Mouse (Mus musculus) neutrophil, adult 5-6 weeks (primary cell): ENCODE results near the gene Btbd16. TPM values are rescaled to one million over a fixed set of nuclear protein-coding genes. Genes with fewer than 3 reads are reported as not detected.
A peak's percentile ranks its signal among the peaks of the same experiment; 100 is the strongest.

Experiments
- ATAC-seq: fragments of 151-379, 151-347 bp; 2 replicates; pipeline ENCODE4 v1.8.0; 2017; ENCODE audit warnings: mild to moderate bottlenecking, moderate TSS enrichment; ENCODE audit not compliant: insufficient number of reproducible peaks, poor library complexity, low FRiP score, severe bottlenecking; ENCODE audit errors: extremely low read depth
- total RNA-seq: library from RNA; stranded (forward); fragments of 200-1000 nt; gene quantifications from 2 replicates; pipeline ENCODE4 v1.2.3, GENCODE M21; 2017

The Btbd16 gene
- total RNA-seq, 1 experiment from 2014 or later, result not detected

DNA sequence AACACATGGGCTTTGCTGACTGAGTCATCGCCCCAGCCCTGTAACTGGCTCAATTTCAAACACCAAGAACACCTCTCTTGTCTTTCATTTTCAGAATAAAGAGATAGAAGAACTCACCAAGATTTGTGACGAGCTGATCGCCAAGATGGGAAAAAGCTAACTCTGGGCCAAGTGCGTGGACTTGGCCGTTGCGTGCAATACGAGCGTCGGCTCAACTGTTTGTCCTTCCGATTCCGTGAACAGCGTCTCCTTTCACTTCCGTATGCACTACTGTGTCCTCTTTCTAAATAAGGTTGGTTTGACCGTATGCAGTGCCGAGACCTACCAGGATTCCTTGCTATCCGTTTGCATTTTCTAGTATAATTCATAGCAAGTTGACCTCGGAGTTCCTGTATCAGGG is 9.7 kb upstream of the Btbd16 start:
- ATAC-seq, result no peak

DNA sequence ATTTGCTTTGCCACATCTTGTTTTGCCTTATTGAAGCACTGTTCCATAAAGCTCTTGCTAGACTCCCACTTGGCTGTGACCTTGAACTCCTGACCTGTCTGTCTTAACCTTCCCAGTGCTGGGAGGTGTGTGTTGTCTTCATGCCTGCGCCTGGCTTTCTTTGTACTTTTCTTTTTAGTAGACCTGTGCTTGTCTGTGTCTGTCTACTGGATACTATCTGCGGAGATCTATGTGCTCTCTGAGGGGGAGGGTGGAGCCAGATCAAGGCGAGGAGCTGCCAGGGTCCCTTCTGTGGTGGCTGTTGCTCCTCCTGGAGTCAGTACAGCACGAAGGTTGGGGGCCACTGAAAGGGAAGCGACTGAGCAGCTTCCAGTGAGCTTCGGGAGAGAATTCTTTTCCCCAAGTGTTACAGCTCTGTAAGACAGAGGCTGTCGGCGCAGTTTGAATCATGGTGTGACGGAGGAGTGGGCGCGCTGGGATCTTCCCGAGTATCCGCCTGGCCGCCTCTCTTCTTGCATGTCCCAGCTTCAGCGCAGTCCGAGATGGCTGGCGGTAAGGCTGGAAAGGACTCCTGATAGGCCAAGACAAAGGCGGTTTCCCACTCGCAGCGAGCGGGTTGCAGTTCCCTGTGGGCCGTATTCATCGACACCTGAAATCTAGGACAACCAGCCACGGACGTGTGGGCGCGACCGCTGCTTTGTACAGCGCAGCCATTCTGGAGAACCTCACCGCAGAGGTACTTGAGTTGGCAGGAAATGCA is 7.3 kb upstream of the Btbd16 start:
- no peak for ATAC-seq

DNA sequence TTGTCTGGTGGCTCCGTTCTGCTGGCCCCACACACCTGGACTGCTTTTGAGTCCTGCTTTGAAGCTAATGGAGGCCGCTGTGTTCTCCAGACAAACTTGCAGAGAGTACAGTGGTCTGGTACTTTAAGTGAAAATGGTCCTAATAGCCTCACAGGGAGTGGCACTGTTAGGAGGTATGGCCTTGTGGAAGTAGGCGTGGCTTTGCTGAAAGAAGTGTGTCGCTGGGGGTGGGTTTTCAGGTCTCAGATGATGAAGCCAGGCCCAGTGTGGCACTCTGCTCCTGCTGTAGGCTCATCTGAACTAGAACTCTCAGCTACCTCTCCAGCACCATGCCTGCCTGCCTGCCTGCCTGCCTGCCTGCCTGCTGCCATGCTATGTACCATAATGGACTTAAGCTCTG is 5.7 kb upstream of the Btbd16 start:
- ATAC-seq, result no peak

DNA sequence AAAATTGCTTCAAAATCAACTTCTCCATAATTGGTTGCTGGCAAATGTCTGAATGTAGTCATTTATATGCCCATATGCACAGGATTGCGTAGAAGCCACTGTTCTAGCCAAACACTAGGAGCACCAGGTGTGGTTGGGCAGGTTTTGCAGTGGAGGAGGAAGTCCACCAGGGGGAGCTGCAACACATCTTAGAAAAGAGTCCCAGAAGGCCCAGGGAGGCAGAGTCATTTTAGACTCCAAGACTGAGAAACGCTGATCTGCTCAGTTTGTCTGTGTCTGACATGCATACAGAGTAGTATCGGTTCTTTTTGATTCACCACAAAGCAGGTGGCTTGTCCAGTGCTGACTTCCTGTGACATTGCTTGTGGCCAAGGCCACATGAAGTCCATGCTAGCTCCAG is 3.2 kb upstream of the Btbd16 start:
- ATAC-seq, result peak; percentile 58; the same call in 1 of the 2 replicates

DNA sequence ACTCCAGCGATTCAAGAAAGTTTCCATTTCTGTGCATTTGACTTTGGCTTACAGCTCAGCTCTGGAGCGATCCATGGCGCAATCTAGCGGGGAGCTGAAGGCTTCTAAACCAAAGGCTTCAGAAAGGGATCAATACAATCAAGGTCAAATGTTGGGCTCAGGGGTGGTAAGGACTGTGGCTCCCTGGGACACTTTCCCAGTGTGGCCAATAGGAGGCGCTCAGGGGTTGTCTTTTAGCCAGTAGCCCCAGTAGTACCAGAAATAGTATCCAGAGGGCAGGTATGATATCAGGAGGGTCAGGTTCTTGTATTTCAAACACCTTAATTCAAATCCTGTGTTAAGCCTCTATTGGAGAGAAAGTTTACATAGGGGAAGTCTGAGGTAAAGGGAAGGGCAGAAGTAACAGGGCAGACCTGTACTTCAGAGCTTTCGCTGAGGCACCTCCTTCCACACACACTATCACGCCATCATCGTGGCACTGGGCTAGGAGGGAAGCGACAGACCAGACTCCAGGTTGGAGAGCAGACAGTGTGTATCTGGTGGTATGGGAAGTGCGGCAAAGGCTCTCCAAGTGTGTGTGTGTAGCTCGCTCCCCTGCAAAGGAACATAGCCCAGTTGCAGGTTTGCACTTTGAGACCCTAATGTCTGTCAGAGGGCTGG is 568 bp upstream of the Btbd16 start:
- ATAC-seq, result 0 out of 2 replicates have a peak, but pooled peaks have one; percentile 45

DNA sequence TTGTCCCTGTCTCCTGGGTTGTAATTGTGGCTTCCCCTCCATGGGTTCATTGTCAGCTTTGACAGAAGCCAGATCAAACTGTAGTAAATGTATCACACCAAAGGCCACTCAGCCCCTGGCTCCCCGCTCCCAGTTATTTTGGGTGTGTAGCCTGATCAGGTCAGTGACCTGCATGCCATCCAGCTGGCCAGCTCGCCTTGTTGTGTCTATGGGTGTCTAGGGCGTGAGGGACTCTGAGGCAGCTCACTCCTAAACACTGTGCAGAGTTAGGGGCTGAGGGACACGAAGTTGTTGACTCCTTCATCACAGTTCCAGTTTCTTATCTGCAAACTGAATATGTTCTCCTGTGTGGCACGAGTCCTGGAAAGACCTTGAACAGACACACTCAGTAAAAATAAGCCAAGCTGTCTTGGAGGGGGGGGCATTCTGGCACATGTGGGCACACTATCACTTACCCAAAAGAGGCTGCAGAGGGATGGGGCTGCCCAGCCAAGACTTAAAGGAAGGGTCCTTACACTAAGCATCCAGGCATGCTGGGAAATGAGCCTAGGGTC is 7.1 kb downstream of the Btbd16 start:
- ATAC-seq, result no peak

DNA sequence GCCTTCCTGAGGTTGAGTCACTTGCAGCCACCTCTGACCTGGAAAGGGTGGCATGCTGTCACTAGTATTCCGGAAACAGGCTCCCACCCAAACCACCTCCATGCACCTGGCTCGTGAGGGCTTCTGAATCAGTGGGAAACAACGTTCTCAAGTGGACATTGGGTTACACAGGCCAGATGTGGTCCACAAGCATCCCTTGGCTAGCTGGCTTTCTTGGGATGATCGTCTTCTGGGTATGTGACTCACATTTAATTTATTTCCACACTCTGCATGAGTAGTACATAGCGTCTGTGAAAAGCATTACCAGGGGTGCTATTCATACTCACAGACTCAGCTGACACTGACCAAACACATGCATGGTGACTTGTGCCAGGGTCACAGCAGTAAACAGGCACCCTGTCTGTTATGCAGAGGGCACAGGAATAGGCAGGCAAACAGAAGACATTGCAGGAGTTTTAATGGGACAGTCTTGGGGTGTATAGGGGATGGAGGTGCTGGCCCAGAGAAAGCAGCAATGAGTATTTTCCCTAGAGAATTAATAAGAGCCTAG is 8.7 kb downstream of the Btbd16 start:
- no peak for ATAC-seq

DNA sequence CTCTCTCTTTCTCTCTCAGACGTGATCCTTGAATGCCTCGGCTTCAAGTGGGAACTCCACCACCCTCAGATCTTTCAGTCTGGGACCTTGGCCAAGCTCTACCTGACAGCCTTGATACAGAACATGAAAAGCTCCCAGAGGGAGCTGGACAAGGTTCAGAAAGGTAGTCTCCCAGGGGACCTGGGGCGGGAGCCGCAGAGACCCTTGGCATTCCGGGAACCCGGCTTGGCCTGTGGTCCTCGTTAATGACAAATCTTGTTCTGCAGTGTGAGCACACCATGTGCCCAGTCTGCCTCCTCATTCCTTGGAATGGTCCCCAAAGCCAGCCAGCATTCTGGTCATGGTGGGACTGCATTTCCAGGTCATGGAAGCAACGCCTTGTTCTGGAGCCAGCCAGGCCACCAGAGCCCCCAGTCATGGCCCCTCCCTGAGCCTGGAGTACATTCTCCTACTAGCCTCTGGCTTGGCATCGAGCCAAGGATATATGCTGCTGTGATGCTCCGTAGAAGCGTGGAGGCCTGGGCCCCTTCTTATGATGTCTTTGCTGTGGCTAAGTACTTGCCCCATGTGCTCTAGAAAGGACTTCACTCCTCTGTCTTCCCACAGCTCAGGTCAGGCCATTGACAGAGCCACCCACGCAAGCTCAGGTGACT is 12.2 kb downstream of the Btbd16 start:
- no peak for ATAC-seq

DNA sequence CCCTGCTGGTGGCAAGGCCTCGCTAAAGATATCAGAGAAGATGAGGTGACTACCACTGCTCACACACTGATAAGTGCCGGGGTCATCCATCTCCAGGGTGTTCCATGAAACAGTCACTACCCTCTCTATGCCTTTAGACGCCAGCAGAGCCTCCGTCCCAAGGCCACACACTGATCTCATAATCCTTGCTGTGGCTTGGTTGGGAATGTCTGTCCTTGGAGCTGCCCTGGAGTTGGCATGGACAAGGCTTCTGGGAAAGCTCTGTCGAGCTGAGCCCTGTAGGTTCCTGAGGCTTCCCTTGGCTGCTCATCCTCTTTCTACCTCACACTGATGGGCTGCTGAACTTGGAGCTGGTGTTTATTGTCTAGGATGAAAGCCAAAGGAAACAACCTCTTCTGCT is 12.8 kb downstream of the Btbd16 start:
- ATAC-seq, result no peak

DNA sequence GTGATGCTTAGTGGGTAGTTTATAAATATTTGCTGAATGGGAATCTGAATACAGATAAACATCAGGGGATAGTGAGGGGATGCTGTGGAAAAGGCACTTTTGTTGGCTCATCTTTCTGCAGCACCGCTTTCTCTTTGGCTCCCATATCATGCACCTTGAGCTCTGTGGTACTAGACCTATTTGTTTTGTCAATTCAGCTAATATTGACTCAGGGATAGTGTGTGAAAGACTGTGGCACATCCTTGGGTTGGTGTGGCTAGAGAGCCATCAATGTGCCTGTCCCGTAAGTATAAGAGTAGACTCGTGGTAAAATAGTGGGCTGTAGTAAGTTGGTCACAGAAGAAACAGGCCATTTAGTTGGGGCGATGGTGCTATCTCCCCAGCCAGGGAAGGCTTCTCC is 13.7 kb downstream of the Btbd16 start:
- ATAC-seq, result no peak

DNA sequence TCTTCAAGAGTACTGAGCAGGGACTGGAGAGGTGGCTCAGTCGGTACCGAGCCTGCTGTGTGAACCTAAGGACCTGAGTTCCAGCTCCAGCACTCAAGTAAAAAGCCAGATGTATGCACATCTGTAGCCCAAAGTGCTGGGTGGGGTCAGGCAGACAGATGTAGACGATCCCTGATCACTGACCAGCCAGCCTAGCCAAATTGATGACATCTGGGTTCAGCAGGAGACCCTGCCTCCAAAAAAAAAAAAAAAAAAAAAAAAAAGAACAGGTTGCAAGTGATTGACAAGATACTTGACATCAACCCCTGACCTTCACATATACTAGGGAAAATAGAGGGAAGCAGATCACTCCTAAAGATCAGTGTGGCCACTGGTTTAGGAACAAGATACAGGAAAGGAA is 15.1 kb downstream of the Btbd16 start:
- ATAC-seq, result no peak

DNA sequence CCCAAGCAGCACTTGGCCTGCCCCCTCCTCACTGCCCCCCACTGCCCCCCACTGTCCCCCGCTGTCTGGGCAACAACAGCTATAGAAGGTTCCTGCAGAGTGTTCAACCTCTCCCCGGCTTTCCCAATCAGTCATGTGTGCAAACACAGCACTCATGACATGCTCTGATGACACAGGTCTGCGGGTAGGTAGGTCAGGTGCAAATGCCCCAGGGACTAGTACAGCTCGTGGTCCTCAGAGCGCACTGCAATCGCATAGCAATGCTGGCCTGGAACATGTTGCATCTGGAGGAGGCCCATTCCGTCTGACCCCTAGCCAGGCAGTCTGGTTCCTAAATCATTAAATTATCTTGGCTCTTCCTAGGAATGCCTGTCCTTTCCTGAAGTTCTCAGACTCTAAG is 15.6 kb downstream of the Btbd16 start:
- ATAC-seq, result no peak

DNA sequence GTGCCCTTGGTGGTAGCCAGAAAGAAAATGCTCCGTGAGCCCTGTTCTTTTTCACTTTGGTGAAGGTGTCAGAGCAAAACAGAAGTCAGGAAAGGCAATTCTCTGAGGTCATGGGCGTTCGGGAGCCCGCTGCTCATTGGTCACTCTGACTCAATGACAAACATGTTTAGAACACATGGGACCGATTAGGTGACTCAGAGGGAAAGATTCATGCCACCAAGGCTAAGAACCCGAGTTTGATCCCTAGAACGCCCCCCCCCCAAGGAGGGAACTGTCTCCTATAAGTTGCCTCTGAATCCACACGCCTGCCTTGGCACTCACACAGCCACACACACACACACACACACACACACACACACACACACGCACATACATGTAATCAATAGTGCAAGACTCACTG is 19.8 kb downstream of the Btbd16 start:
- ATAC-seq, result no peak

DNA sequence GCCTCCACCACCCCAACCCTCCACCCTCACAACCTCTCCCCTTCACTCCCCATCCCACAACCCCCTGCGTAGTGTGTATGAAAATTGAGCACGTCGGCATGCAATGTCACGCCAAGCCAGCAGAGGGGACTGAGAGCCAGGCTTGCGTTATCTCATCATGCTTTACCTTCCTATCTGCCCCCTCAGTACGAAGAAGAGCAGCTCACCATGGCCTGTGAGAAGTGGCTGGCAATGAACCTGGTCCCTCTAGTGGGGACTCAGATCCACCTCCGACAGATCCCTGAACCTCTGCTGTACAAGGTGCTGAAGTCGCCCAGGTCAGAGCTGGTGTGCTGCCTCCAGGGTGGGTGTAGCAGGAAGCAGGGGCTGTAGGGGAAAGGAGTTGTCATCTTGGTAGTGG is 22.9 kb downstream of the Btbd16 start:
- ATAC-seq, result no peak

DNA sequence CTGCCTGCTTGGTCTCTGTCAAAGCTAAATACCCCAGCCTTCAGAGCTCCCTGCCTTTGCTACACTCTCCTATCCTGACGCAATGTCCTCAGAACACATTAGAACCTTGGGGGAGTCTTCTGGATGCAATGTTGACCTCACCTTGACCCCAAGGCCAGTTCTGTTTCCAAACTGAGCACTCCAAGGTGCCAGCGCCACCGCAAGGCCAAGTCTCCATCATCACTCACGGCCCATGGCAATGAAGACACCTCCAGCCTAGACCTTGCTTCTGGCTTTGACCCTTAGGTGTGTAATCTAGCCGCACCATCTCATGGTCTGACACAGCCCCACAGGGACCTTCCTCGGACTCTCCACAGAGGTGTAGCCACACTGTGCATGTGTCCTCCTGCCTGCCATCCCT is 23.7 kb downstream of the Btbd16 start:
- no peak for ATAC-seq

DNA sequence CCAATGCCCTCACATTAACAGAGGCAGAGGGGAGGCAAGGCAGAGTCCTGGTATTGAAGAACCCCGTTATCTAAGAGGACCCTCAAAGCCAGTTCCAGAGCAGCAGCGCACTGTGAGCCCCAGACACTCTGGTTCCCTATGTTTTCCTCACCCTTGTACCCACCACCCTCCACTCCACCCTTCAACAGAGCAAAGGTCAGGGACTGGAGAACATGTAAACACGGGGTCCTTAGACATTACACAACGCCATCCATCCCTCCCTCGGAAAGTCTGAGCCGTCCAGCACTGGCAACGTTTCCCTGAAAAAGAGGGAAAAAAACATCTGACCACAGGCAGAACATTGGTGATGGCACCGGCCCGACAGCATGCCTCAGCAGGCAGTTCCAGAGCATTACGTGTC is 25.5 kb downstream of the Btbd16 start:
- no peak for ATAC-seq

DNA sequence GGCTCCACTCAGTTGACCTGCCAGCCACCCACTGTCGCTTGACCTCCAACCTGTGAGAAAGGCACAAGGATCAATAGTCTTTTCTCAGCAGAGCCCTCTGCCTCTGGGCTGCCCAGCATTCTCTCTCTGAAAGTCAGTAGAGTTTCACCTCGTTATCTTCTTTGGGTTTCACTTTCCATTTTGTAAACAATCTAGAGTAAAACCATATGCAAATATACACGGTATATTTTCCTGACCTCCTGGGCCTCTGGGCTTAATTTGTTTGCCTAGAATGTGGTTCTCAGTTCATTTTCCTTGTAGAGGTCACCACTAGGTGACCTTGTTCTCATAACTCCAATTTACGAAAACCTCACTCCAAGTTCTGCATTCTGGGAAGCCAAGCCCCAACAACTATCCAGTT is 26.8 kb downstream of the Btbd16 start:
- peak; percentile 34; the same call in 1 of the 2 replicates for ATAC-seq

DNA sequence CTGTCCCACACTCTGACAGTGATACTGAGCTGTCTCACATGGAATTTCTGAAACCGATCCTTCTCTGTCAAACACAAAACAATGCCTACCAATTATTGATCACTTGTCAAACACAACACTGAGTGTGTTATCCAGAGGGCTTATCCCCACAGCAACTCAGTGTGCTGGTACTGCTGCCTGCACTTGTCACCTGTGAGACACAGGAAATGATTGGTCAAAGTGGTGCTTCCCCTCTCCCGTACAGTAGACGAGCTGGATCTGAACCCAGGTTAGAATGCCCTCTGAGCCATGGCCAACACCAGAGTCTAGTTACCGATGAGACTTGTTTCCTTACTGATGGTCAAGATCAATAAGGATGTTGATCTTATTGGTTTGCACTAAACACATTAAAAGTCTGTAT is 27.9 kb downstream of the Btbd16 start:
- ATAC-seq, result 0 out of 2 replicates have a peak, but pooled peaks have one; percentile 20

DNA sequence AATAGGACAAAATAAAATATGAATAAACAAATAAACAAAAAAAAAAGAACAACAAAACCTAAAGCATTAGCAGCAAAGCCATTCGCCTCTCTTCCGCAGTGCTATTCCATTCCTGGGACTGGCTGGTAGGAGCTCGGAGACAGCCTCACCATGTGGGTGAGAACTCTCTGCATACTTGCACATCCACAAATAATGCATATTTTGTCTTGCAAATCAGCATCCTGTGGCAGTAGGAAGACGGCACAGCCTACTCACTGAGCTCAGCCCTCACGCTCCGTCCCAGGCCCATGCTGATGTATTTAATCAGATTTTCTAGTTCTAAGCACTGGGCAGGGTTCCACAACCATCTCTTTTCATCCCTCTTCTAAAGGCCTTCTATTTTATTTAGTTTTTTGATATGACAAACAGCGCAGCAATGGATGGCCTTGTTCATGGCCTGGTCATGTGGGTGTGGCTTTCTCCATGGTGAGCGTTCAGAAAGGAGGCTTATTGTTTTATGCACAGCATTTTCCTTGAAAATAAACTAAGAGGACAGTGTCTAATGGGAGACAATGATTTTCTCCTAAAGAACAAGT is 29.5 kb downstream of the Btbd16 start:
- no peak for ATAC-seq
